ENCODE assay signal across 8 mouse cellular contexts in the genomic region with DNA sequence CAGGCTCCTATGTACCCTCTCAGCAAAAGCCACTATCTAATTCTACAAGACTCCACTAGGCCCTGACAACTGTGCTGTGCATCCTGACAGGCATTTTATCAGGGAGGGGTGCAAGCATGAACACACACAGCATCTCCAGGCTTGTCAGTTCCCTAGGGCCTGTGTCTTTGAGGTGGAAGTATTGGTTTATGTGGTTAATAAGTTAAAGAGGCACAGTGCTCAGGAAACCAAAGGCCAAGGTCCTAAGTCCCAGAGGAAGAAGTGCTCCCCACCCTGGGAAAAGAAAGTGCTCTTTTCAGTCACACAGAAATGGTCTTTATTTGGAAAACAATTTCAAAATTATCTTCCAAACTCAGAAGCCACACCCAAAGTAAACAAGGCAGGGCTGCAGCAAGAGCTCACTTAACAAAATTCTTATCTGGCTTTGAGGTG. TPM values are rescaled to one million over a fixed set of nuclear protein-coding genes. Genes with fewer than 3 reads are reported as not detected.
DNase-seq lines count a peak whose midpoint lies in the region; ATAC-seq lines count a peak whose summit lies in the region.

No protein-coding gene starts in this region.

- no peaks in the 10 kb centered on the region for H3K9me3 ChIP-seq in heart, embryonic 12.5 days (replicated peaks)
- H3K9me3 ChIP-seq in erythroblast, embryonic 14.5 days (ENCODE audit: control insufficient read depth, low read length), result no peaks in the 10 kb centered on the region
- H3K9me3 ChIP-seq in neural tube, embryonic 12.5 days, result no peaks in the 10 kb centered on the region

- H3K27ac ChIP-seq in heart, embryonic 12.5 days (ENCODE audit: poor library complexity, severe bottlenecking), result peak overlapping the region; percentile 68
- H3K27ac ChIP-seq in neural tube, embryonic 12.5 days, result no peak overlapping the region

- no peak for DNase-seq in heart, adult 8-10 months (ENCODE audit: low spot score)
- peak; percentile 54 for DNase-seq in kidney, postnatal 14 days
- no peak for DNase-seq in retina, postnatal 1 day
- DNase-seq in layer of hippocampus, adult 9-10 months (ENCODE audit: low spot score), result no peak
- DNase-seq in cerebellum, adult 9-10 months, result no peak

- peaks cover 8% of the 10 kb centered on the region for H3K36me3 ChIP-seq in heart, embryonic 12.5 days
- H3K36me3 ChIP-seq in erythroblast, embryonic 14.5 days (ENCODE audit: control insufficient read depth), result peaks cover 28% of the 10 kb centered on the region
- peaks cover 5% of the 10 kb centered on the region for H3K36me3 ChIP-seq in neural tube, embryonic 12.5 days

- H3K9ac ChIP-seq in heart, embryonic 12.5 days, result peak overlapping the region; percentile 52
- H3K9ac ChIP-seq in neural tube, embryonic 12.5 days, result no peak overlapping the region

- peaks cover 23% of the 10 kb centered on the region for H3K4me1 ChIP-seq in heart, embryonic 12.5 days (replicated peaks)
- peaks cover 59% of the 10 kb centered on the region for H3K4me1 ChIP-seq in erythroblast, embryonic 14.5 days (ENCODE audit: control insufficient read depth)
- H3K4me1 ChIP-seq in neural tube, embryonic 12.5 days, result peaks cover 17% of the 10 kb centered on the region; the same call in 1 of the 2 replicates

- H3K4me2 ChIP-seq in heart, embryonic 12.5 days, result peak overlapping the region; percentile 76
- peak overlapping the region; percentile 92 for H3K4me2 ChIP-seq in neural tube, embryonic 12.5 days (replicated peaks)

- peak overlapping the region; percentile 46 for H3K4me3 ChIP-seq in heart, embryonic 12.5 days
- H3K4me3 ChIP-seq in erythroblast, embryonic 14.5 days (replicated peaks), result peak overlapping the region; percentile 70
- no peak overlapping the region for H3K4me3 ChIP-seq in neural tube, embryonic 12.5 days

- peaks cover 14% of the 10 kb centered on the region for H3K27me3 ChIP-seq in heart, embryonic 12.5 days (replicated peaks)
- H3K27me3 ChIP-seq in erythroblast, embryonic 14.5 days (ENCODE audit: control insufficient read depth), result peaks cover 10% of the 10 kb centered on the region
- H3K27me3 ChIP-seq in neural tube, embryonic 12.5 days (replicated peaks), result peaks cover 4% of the 10 kb centered on the region; the same call in 1 of the 2 replicates

- no peak for ATAC-seq in heart, embryonic 12.5 days (ENCODE audit: insufficient number of reproducible peaks, low FRiP score)
- ATAC-seq in neural tube, embryonic 12.5 days (ENCODE audit: low FRiP score, low read depth), result no peak

RNA-seq across cellular contexts. Expression of a gene that starts 1.5 kb away (rescaled TPM):
- 36.5 TPM in 2 replicates for polyA plus RNA-seq in heart, embryonic 12.5 days (2016; fragmentation: Nextera tagmentation; extraction: Ambion mirVana)
- 10 to 100 TPM; 85.1 to 94.4 (median 88.7) TPM for total RNA-seq in heart, adult 8-10 months (2022)
- polyA plus RNA-seq in erythroblast, embryonic 14.5 days (2012), result 2.3 and 2.9 TPM in 2 replicates
- polyA plus RNA-seq in neural tube, embryonic 12.5 days (2016; fragmentation: Nextera tagmentation; extraction: Ambion mirVana), result 18.2 and 18.7 TPM in 2 replicates

RNA-seq across cellular contexts. Expression of a gene that starts 8.7 kb away (rescaled TPM):
- 39.9 and 41.2 TPM in 2 replicates for polyA plus RNA-seq in heart, embryonic 12.5 days (2016; fragmentation: Nextera tagmentation; extraction: Ambion mirVana)
- total RNA-seq in heart, adult 8-10 months (2022), result 10 to 100 TPM; 78.0 to 97.5 (median 87.2) TPM
- 26.8 and 33.4 TPM in 2 replicates for polyA plus RNA-seq in erythroblast, embryonic 14.5 days (2012)
- 37.5 and 40.0 TPM in 2 replicates for polyA plus RNA-seq in neural tube, embryonic 12.5 days (2016; fragmentation: Nextera tagmentation; extraction: Ambion mirVana)

RNA-seq across cellular contexts. Expression of a gene that starts 17.2 kb away (rescaled TPM):
- polyA plus RNA-seq in heart, embryonic 12.5 days (2016; fragmentation: Nextera tagmentation; extraction: Ambion mirVana), result 0.12 and 0.24 TPM in 2 replicates
- 10 to 100 TPM in 2 of 4 experiments, 1 to 10 TPM in 2; 7.8 to 14.5 (median 11.1) TPM for total RNA-seq in heart, adult 8-10 months (2022)
- polyA plus RNA-seq in erythroblast, embryonic 14.5 days (2012), result not detected in 2 replicates
- polyA plus RNA-seq in neural tube, embryonic 12.5 days (2016; fragmentation: Nextera tagmentation; extraction: Ambion mirVana), result 0.28 and 0.32 TPM in 2 replicates

RNA-seq across cellular contexts. Expression of a gene that starts 37.5 kb away (rescaled TPM):
- 31.9 and 33.1 TPM in 2 replicates for polyA plus RNA-seq in heart, embryonic 12.5 days (2016; fragmentation: Nextera tagmentation; extraction: Ambion mirVana)
- 10 to 100 TPM; 17.2 to 20.1 (median 19.2) TPM for total RNA-seq in heart, adult 8-10 months (2022)
- polyA plus RNA-seq in erythroblast, embryonic 14.5 days (2012), result 7.5 and 12.0 TPM in 2 replicates
- polyA plus RNA-seq in neural tube, embryonic 12.5 days (2016; fragmentation: Nextera tagmentation; extraction: Ambion mirVana), result 75.4 and 75.9 TPM in 2 replicates

RNA-seq across cellular contexts. Expression of a gene that starts 37.8 kb away (rescaled TPM):
- 25.7 and 28.3 TPM in 2 replicates for polyA plus RNA-seq in heart, embryonic 12.5 days (2016; fragmentation: Nextera tagmentation; extraction: Ambion mirVana)
- total RNA-seq in heart, adult 8-10 months (2022), result 10 to 100 TPM; 25.8 to 29.3 (median 27.7) TPM
- 9.2 and 10.3 TPM in 2 replicates for polyA plus RNA-seq in erythroblast, embryonic 14.5 days (2012)
- polyA plus RNA-seq in neural tube, embryonic 12.5 days (2016; fragmentation: Nextera tagmentation; extraction: Ambion mirVana), result 53.1 and 57.7 TPM in 2 replicates
